Mouse (Mus musculus): Measurements from ENCODE around the gene Vmn2r68.

Vmn2r68 gene

GRCm38 (mm10) chr7:85237683-85238082 is at the start of gene Vmn2r68:
TSS of gene Vmn2r68 (minus strand) at chr7:85237783.
- DNase-seq (ENCODE audit: low spot score) = no peak

Data from yolk sac, embryonic 10.5 days (tissue).